Mouse (Mus musculus): ENCODE data around the gene Myo3b.

DNA sequence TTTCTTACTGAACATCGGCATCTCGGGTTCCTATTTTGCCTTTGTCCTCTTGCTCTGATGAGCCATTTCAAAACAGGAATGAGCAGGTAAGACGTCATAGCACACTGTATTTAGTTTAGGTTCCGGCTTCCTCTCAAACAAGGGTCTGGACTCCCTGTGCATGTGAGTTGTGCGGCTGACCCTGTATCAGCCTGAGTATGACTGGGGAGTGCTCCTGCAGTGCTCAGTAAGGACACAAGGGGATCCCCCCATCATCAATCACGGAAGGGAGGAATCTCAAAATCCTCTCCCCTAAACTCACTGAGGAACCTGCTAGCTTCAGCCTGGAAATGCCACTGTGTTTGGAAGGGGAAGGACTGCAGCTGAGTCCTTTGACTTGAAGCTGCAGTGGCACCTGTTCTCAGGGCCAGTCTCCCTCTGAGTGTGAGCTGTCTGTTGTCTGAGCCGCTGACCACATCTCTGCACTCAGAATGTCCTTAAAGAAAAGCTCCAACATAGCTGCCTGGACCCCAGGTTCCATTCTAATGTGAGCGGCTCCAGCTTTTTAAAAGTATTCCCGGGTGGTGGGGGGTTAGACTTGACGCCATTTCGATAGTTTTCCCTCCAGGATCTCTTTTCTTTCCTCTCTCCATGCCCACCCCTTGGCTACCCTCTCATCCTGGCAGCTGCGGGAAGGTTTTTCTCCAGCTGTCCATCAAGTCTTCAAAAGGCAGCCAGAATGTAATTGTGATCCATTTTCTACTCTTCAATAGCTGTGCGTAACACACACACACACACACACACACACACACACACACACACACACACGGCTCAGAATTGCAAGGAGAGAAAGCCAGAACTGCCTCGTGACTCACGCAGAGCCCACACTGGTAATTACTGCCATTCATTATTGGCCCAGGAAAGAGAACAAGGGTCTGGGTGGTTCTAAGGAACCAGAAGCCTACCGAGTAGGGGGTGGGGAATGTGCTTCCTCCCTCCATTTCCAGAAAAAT lies 129.3 kb downstream of the Myo3b start:
- no peak for TF ChIP-seq CTCF (IDR thresholded peaks at IDR 0.05)
- no peak for TF ChIP-seq EP300 (IDR thresholded peaks at IDR 0.05)

Data from lung, postnatal 0 days (tissue).